Mouse (Mus musculus): ENCODE data around the gene Olfr605. TPM values are rescaled to one million over a fixed set of nuclear protein-coding genes. Genes with fewer than 3 reads are reported as not detected.
"Not testable (repeated sequence)": the region's sequence is repeated elsewhere in the genome, so short reads cannot be mapped to it uniquely, and the experiment has no call there.

Gene Olfr605
- polyA plus RNA-seq (2015; fragmentation: Nextera tagmentation; extraction: Ambion mirVana) = not detected in 2 replicates

GRCm38 (mm10) chr7:103445339-103445738, at the start of gene Olfr605:
TSS of gene Olfr605 (minus strand) at chr7:103445439.
- Histone ChIP-seq H3K4me2 (replicated peaks) (no peak within 1 kb of the TSS), H3K4me1 (replicated peaks) (no peaks in the 10 kb centered on the region), H3K4me3 (replicated peaks) (no peak within 1 kb of the TSS), H3K36me3 (no peaks in the 10 kb centered on the region), H3K27ac (no peak within 1 kb of the TSS), H3K27me3 (no peaks in the 10 kb centered on the region), H3K9me3 (no peaks in the 10 kb centered on the region), H3K9ac (replicated peaks) (no peak within 1 kb of the TSS)
- ATAC-seq = no peak
- WGBS = 79% methylated on average over 1 of the region's 1 CpGs

GRCm38 (mm10) chr7:103477106-103477505, 31.9 kb upstream of the Olfr605 start:
- H3K4me2 ChIP-seq (replicated peaks); H3K27ac ChIP-seq; H3K4me3 ChIP-seq (replicated peaks); H3K9ac ChIP-seq (replicated peaks); H3K9me3 ChIP-seq; H3K36me3 ChIP-seq; H3K27me3 ChIP-seq; H3K4me1 ChIP-seq (replicated peaks); ATAC-seq: not testable (repeated sequence)
- 89% methylated on average over 9 of the region's 9 CpGs for WGBS

GRCm38 (mm10) chr7:103469577-103469976, 24.3 kb upstream of the Olfr605 start, which contains the start of gene Olfr608:
TSS of gene Olfr608 (plus strand) at chr7:103469877.
- Histone ChIP-seq H3K9me3 (no peaks in the 10 kb centered on the region), H3K4me3 (replicated peaks) (no peak within 1 kb of the TSS), H3K9ac (replicated peaks) (no peak within 1 kb of the TSS), H3K27ac (no peak within 1 kb of the TSS), H3K36me3 (no peaks in the 10 kb centered on the region), H3K4me2 (replicated peaks) (no peak within 1 kb of the TSS), H3K27me3 (no peaks in the 10 kb centered on the region), H3K4me1 (replicated peaks) (no peaks in the 10 kb centered on the region)
- ATAC-seq = no peak

GRCm38 (mm10) chr7:103460590-103460989, 15.4 kb upstream of the Olfr605 start:
- H3K4me1 ChIP-seq (replicated peaks) = no peaks in the 10 kb centered on the region
- H3K9ac ChIP-seq (replicated peaks) = no peak overlapping the region
- H3K4me2 ChIP-seq (replicated peaks) = no peak overlapping the region
- no peaks in the 10 kb centered on the region for H3K27me3 ChIP-seq
- no peak overlapping the region for H3K27ac ChIP-seq
- no peak overlapping the region for H3K4me3 ChIP-seq (replicated peaks)
- H3K36me3 ChIP-seq = no peaks in the 10 kb centered on the region
- H3K9me3 ChIP-seq = no peaks in the 10 kb centered on the region
- 95% methylated on average over 5 of the region's 5 CpGs for WGBS
- no peak for ATAC-seq

- no peak within 1 kb of the TSS for H3K4me2 ChIP-seq (replicated peaks)
- no peaks in the 10 kb centered on the region for H3K27me3 ChIP-seq
- H3K9me3 ChIP-seq = no peaks in the 10 kb centered on the region
- no peak within 1 kb of the TSS for H3K27ac ChIP-seq
- WGBS = 93% methylated on average over 2 of the region's 2 CpGs
- H3K9ac ChIP-seq (replicated peaks) = no peak within 1 kb of the TSS
- no peaks in the 10 kb centered on the region for H3K36me3 ChIP-seq
- no peak for ATAC-seq
- no peaks in the 10 kb centered on the region for H3K4me1 ChIP-seq (replicated peaks)
- H3K4me3 ChIP-seq (replicated peaks) = no peak within 1 kb of the TSS
Observed at GRCm38 (mm10) chr7:103448746-103449145, 3.5 kb upstream of the Olfr605 start, which contains the start of gene Olfr606. TSS of gene Olfr606 (plus strand) at chr7:103449046.

- not testable (repeated sequence) for H3K27ac ChIP-seq; H3K4me2 ChIP-seq (replicated peaks); H3K9ac ChIP-seq (replicated peaks); H3K27me3 ChIP-seq; H3K9me3 ChIP-seq; H3K4me3 ChIP-seq (replicated peaks); ATAC-seq; H3K4me1 ChIP-seq (replicated peaks); H3K36me3 ChIP-seq
- 72% methylated on average over 1 of the region's 1 CpGs for WGBS
Observed at GRCm38 (mm10) chr7:103414772-103415171, 30.5 kb downstream of the Olfr605 start, which contains the start of gene Usp17lc. TSS of gene Usp17lc (plus strand) at chr7:103415072.

GRCm38 (mm10) chr7:103406521-103407055, 38.7 kb downstream of the Olfr605 start:
- not testable (repeated sequence) for H3K27me3 ChIP-seq; H3K4me3 ChIP-seq (replicated peaks); H3K9ac ChIP-seq (replicated peaks); ATAC-seq; H3K4me1 ChIP-seq (replicated peaks); H3K4me2 ChIP-seq (replicated peaks); H3K9me3 ChIP-seq; H3K27ac ChIP-seq; H3K36me3 ChIP-seq
- 72% methylated on average over 3 of the region's 3 CpGs for WGBS

GRCm38 (mm10) chr7:103398981-103399380, 46.3 kb downstream of the Olfr605 start:
- H3K27ac ChIP-seq = no peak overlapping the region
- H3K4me3 ChIP-seq (replicated peaks) = no peak overlapping the region
- no peak for ATAC-seq
- WGBS = 9% methylated on average over 1 of the region's 1 CpGs
- H3K27me3 ChIP-seq = no peaks in the 10 kb centered on the region
- H3K36me3 ChIP-seq = no peaks in the 10 kb centered on the region
- H3K9ac ChIP-seq (replicated peaks) = no peak overlapping the region
- no peaks in the 10 kb centered on the region for H3K4me1 ChIP-seq (replicated peaks)
- H3K4me2 ChIP-seq (replicated peaks) = no peak overlapping the region
- H3K9me3 ChIP-seq = no peaks in the 10 kb centered on the region

GRCm38 (mm10) chr7:103397758-103398157, 47.5 kb downstream of the Olfr605 start:
- H3K36me3 ChIP-seq = no peaks in the 10 kb centered on the region
- H3K4me2 ChIP-seq (replicated peaks) = no peak overlapping the region
- no peaks in the 10 kb centered on the region for H3K27me3 ChIP-seq
- H3K9me3 ChIP-seq = no peaks in the 10 kb centered on the region
- no peak overlapping the region for H3K27ac ChIP-seq
- no peak overlapping the region for H3K4me3 ChIP-seq (replicated peaks)
- no peak for ATAC-seq
- H3K4me1 ChIP-seq (replicated peaks) = no peaks in the 10 kb centered on the region
- H3K9ac ChIP-seq (replicated peaks) = no peak overlapping the region

Small RNAs within 50 kb of the gene (microRNA-seq; reads per million reads assigned to microRNA genes)
- gene Gm25774 = not detected

Other genes starting within 250 kb of the Olfr605 start
- not detected in 2 replicates for gene Olfr593, start 233.6 kb downstream of the Olfr605 start, polyA plus RNA-seq (2015; fragmentation: Nextera tagmentation; extraction: Ambion mirVana)
- gene Olfr594, start 228.4 kb downstream of the Olfr605 start, polyA plus RNA-seq (2015; fragmentation: Nextera tagmentation; extraction: Ambion mirVana) = not detected in 2 replicates
- gene Usp17ld, start 192.9 kb downstream of the Olfr605 start, polyA plus RNA-seq (2015; fragmentation: Nextera tagmentation; extraction: Ambion mirVana) = not detected in 2 replicates
- not detected in 2 replicates for gene Olfr596, start 139.8 kb downstream of the Olfr605 start, polyA plus RNA-seq (2015; fragmentation: Nextera tagmentation; extraction: Ambion mirVana)
- gene Olfr597, start 129.1 kb downstream of the Olfr605 start, polyA plus RNA-seq (2015; fragmentation: Nextera tagmentation; extraction: Ambion mirVana) = not detected in 2 replicates
- gene Olfr598, start 121.9 kb downstream of the Olfr605 start, polyA plus RNA-seq (2015; fragmentation: Nextera tagmentation; extraction: Ambion mirVana) = not detected in 2 replicates
- gene Olfr599, start 109.5 kb downstream of the Olfr605 start, polyA plus RNA-seq (2015; fragmentation: Nextera tagmentation; extraction: Ambion mirVana) = not detected in 2 replicates
- gene Olfr600, start 95.8 kb downstream of the Olfr605 start, polyA plus RNA-seq (2015; fragmentation: Nextera tagmentation; extraction: Ambion mirVana) = not detected in 2 replicates
- not detected in 2 replicates for gene Olfr601, start 82.8 kb downstream of the Olfr605 start, polyA plus RNA-seq (2015; fragmentation: Nextera tagmentation; extraction: Ambion mirVana)
- gene Olfr603, start 59.3 kb downstream of the Olfr605 start, polyA plus RNA-seq (2015; fragmentation: Nextera tagmentation; extraction: Ambion mirVana) = not detected in 2 replicates
- gene Usp17lc, start 30.4 kb downstream of the Olfr605 start, polyA plus RNA-seq (2015; fragmentation: Nextera tagmentation; extraction: Ambion mirVana) = not detected in 2 replicates
- gene Olfr606, start 3.6 kb upstream of the Olfr605 start, polyA plus RNA-seq (2015; fragmentation: Nextera tagmentation; extraction: Ambion mirVana) = not detected in 2 replicates
- gene Olfr607, start 18.7 kb upstream of the Olfr605 start, polyA plus RNA-seq (2015; fragmentation: Nextera tagmentation; extraction: Ambion mirVana) = not detected in 2 replicates
- not detected in 2 replicates for gene Olfr608, start 24.4 kb upstream of the Olfr605 start, polyA plus RNA-seq (2015; fragmentation: Nextera tagmentation; extraction: Ambion mirVana)
- gene Olfr609, start 52.6 kb upstream of the Olfr605 start, polyA plus RNA-seq (2015; fragmentation: Nextera tagmentation; extraction: Ambion mirVana) = not detected in 2 replicates
- not detected in 2 replicates for gene Olfr610, start 66.7 kb upstream of the Olfr605 start, polyA plus RNA-seq (2015; fragmentation: Nextera tagmentation; extraction: Ambion mirVana)
- gene Olfr611, start 75.4 kb upstream of the Olfr605 start, polyA plus RNA-seq (2015; fragmentation: Nextera tagmentation; extraction: Ambion mirVana) = not detected in 2 replicates
- not detected in 2 replicates for gene Olfr612, start 97.3 kb upstream of the Olfr605 start, polyA plus RNA-seq (2015; fragmentation: Nextera tagmentation; extraction: Ambion mirVana)
- gene Olfr613, start 102.6 kb upstream of the Olfr605 start, polyA plus RNA-seq (2015; fragmentation: Nextera tagmentation; extraction: Ambion mirVana) = not detected in 2 replicates
- gene Olfr615, start 110.6 kb upstream of the Olfr605 start, polyA plus RNA-seq (2015; fragmentation: Nextera tagmentation; extraction: Ambion mirVana) = not detected in 2 replicates
- gene Olfr616, start 123.7 kb upstream of the Olfr605 start, polyA plus RNA-seq (2015; fragmentation: Nextera tagmentation; extraction: Ambion mirVana) = not detected in 2 replicates
- not detected in 2 replicates for gene Olfr617, start 127.6 kb upstream of the Olfr605 start, polyA plus RNA-seq (2015; fragmentation: Nextera tagmentation; extraction: Ambion mirVana)
- not detected in 2 replicates for gene Olfr618, start 144.7 kb upstream of the Olfr605 start, polyA plus RNA-seq (2015; fragmentation: Nextera tagmentation; extraction: Ambion mirVana)
- gene Olfr619, start 155.1 kb upstream of the Olfr605 start, polyA plus RNA-seq (2015; fragmentation: Nextera tagmentation; extraction: Ambion mirVana) = not detected in 2 replicates
- not detected in 2 replicates for gene Olfr620, start 167.1 kb upstream of the Olfr605 start, polyA plus RNA-seq (2015; fragmentation: Nextera tagmentation; extraction: Ambion mirVana)
- gene Olfr622, start 197.3 kb upstream of the Olfr605 start, polyA plus RNA-seq (2015; fragmentation: Nextera tagmentation; extraction: Ambion mirVana) = not detected in 2 replicates
- gene Olfr623, start 218.3 kb upstream of the Olfr605 start, polyA plus RNA-seq (2015; fragmentation: Nextera tagmentation; extraction: Ambion mirVana) = not detected in 2 replicates
- 0.04 TPM in 2 replicates for gene Olfr624, start 225.8 kb upstream of the Olfr605 start, polyA plus RNA-seq (2015; fragmentation: Nextera tagmentation; extraction: Ambion mirVana)
- gene Olfr625-ps1, start 237.3 kb upstream of the Olfr605 start, polyA plus RNA-seq (2015; fragmentation: Nextera tagmentation; extraction: Ambion mirVana) = not detected in 2 replicates

All from midbrain, embryonic 13.5 days (tissue).